Mouse (Mus musculus): ENCODE measurements around the gene Mocs3.

The Mocs3 gene

DNA sequence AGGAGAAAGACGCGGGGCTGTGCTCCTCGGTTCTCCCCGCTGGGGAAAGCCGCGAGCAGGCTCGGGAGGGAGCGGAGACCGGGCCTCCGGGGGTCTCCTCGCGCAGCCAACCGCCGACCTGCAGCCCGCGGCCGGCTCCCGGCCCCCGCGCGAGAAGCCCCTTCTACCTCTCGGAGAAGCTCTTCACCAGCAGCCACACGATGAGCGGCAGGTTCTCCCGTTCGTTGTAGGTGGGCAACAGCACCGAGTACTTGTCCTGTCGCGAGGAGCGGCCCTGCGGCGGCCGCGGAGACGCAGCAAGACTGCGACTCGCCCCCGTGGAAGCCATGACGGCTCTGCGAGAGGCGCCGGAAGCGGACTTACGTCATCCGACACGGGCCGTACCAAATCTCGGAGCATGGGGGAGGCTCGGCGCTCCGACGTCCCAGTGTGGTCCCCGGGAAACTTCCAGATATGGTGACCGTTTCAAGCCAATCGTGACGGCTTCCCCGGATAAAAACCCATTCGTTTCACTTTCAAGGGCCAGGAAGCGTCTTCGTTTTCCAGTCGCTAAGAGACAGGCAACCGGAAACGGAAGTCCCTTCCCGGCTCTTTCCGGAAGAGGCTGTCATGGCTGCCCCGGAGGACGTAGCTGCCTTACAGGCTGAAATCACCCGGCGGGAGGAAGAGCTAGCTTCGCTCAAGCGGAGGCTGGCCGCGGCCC, at the start of gene Mocs3, which contains the start of the genes Gm20716 and Dpm1:
TSS of gene Mocs3 (plus strand) at position 597 of the 703 bp plus-strand sequence.
TSS of gene Gm20716 (minus strand) at position 339 of the 703 bp plus-strand sequence.
TSS of gene Dpm1 (minus strand) at position 566 of the 703 bp plus-strand sequence.
- DNase-seq: peak; percentile 82 to 85

DNA sequence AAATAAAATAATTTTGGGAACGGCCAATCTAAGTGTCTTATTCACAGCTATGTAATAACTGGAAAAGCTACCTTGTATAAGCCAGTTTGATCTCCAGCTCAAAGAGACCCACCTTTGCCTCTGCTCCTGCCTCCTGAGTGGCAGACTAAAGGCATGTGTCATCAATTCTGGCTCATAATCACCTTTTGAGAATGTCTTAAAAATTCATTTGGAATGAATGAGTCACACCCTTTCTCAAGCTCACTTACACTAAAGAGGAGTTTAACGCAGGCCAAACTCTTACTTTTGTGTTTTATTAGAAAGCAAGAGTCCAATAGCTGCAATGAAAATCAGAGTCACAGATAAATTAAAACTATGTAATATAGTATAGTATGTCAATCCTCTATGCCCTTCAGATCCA, 38.6 kb upstream of the Mocs3 start:
- DNase-seq: no peak

DNA sequence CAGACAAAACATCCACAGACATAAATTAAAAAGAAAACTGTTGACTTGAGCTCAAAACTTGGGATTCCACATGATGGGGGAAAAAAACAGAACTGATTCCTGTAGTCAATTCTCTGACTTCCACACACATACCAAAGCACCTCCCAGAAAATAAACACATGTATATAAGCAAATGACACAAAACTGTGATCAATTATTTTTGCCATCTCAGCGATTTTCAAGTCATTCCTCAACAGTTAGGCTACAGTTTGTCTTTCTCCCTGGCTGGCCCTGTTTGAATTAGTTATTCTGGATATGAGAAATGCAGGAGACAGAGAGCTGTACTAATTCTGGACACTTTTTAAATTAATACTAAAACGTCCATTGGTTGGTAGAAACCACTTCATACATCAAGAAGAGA, 36.7 kb upstream of the Mocs3 start:
- DNase-seq: no peak

DNA sequence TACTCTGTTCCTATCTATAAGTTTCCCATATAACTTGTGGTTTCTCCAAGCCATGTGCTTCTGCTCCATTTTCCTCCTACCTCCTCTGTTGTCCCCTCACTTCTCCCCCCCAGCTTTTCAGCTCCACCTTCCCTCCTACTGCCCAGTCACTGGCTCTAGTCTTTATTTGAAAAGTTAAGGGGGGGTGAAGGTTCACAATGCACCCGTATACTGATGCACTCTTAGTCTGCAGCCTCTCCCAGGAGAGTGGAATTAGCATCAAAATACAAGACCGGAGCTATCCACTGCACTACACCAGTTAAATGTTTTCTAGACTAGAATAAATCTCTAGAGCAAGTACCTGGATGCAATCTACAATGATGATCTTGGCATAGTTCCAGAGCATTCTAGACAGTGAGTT, 34.7 kb upstream of the Mocs3 start:
- no peak for DNase-seq

DNA sequence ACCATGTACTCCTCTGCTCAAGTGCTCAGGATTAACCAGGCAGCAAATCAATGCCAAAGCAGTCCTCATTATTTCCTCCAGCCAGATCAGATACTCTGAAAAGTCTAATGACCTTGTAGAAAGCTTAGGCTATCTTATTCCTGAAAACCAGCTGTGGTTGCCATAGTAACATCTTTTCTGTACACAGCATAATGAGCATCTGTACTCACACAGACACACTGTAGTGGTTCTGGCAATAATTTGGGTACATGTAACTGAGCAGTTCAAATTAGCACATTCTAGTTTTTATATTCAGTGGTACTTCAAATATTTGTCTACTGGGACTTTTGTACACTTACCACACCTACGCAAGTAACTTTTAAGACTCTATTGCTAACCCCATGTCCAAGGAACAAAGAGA, 32.0 kb upstream of the Mocs3 start:
- no peak for DNase-seq

DNA sequence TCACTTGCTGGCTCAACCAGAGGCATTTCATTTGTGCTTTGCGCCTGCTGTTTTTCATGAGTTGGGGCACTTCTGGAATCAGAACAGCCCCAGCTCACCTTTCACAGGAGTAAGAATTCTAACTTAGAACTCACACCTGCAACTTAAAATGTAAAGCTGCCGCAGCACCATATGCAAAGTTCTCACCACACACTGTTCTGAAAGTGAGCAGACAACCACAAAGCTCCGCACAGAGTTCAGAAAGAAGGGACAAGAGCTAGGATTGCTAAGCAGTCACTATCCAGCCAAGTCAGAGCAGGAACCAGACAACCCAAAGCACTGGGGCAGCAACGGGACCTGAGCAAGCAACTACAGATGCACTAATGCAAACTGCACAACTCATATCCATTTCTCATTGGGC, 30.9 kb upstream of the Mocs3 start:
- DNase-seq: no peak

DNA sequence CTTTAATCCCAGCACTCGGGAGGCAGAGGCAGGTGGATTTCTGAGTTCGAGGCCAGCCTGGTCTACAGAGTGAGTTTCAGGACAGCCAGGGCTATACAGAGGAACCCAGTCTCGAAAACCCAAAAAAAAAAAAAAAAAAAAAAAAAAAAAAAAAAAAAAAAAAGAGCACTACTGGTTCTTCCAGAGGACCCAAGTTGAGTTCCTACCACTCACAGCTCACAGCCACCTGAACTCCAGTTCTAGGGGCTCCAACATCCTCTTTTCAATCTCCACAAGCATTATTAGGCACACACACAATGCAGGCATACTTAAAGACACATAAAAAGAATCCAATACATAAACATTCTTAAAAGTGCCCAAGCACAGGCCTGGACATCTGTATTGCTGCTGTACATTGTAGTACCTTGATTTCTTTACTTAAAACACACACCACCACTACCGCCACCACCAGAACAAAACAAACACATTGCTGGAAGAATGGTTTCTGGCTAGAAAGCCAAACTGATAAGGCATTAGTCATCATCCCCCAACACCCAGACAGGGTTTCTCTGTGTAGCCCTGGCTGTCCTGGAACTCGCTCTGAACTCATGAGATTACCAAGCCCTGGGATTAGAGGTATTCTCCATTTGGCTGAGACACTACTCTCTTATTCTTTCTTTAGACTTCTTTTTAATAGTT, 30.3 kb upstream of the Mocs3 start:
- DNase-seq: no peak

DNA sequence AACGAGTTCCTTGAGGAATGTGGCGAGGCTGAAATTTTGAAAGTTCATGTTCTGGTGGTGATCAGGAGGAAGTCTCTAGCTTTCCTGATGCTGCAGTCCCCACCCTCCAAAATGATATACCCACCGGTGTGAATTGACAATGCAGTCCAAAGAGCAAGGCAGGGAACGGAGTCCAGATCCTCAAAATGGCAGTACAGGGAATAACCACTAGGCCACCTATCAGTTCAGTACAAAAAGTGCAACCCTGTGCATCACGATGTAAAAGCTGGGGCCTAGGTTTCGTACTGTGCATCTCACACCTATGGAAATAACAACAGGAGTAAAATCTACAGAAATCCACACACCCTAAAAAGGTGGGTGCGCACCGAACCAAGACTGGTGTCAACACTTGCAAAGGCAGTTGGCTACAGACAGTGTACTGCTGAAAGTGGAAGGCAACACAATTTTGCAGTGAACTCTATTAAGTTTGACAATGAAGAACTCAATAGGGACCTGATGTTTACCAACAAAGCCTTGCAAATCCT, 25.9 kb upstream of the Mocs3 start:
- DNase-seq: no peak

DNA sequence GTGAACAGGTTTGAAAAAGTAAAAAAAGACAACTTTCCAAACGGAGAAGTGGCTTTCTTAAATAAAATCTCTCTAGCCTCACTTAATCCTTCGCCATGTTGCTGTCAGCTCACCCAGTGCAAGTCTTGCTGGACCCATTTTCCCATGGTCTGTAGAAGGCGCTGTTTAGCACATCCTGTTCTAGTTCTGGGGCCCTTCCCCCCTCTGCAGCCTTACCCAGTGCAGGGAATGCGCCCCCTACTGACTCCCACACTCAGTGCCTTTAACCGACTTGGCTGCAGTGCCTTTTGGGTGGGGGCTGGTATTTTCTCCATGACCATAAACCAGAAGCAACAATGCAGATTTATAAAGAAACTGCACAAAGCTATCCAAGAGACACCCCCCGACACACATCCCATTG, 25.2 kb upstream of the Mocs3 start:
- peak; percentile 87 to 90 for DNase-seq

DNA sequence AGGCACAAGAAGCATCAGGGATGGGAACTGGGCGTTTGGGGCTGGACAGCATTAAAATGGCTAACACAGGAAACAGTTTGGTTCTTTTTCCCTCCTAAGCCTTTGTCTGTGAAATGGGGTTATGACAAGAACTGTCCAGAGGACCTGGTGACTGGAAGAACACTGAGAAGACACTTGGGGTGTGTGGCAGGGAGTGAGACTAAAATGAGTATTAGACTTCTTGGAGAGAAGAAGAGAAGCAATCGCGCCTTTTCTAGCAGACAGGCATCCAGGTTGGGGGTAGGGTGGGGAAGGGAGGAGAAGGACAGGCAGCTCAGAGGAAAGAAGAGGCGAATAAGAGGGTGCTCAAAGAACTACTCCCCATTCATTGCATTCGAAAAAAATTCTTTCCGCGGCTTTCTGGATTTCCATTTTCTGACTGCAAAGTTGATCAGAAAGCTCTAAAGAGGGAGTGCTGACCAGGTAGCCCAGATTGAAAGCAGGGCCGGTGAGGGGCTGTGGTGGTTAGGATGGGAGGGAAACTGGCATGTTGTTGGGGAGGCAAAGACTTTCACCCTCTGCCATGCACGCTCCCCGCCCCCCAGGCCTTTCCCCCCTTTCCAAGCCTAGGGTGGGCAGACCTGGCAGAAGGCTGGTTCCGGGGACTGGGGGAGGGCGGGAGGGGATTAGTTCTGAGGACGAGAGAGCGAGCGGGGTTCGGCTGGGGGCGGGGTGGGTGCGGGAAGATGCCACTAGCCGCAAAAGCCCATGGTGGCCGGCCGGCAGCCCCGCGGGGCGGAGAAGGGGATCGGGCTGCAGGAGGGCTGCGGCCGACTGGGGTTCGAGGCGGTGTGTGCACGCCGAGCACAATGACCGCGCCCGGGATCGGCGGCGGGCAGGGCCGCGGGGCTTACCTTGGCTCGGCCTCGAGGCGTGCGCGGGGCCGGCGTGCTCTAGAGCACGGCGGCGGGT, 24.5 kb upstream of the Mocs3 start:
- peak; percentile 12 to 26 for DNase-seq

DNA sequence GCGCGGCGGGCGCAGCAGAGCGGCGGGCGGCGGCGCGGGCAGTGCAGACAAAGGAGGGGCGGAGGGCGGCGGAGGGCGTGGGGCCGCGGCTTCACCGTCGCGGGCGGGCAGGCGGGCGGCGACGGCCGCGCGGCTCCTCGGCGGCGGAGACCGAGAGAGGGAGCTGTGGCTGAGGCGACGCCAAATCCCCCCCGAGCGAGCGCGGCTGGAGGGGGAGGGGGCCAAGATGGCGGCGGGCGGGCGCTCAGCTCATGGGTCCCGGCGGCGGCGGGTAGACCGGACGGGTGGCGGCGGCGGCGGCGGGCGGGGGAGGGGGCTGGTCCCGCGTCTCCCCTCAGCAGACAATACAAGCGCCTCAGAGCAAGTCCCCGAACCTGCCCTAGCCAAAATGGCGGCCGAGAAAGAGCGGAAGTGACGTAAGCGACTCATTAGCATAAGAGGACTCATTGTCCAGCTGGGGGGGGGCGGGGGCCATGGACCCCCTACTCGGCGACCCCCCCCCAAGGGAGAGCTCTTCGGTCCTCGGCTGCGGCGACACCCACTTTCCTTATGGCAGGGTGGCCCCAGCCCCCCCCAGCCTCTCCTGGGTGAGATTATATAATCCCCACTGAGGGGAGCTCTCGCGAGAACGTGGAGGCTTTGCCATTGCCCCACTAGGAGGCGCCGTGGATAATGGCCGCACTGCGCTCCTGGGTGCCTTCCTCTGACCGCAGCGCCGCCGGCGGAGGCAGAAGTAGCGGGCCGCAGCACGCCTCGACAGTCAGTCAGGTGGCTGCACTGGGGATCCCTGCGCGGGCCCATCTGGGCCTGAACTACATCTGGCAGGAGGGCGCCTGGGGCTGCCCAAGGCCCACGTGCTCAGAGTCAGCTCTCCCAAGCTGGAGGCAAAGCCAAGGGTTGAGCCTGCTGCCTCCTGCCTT, 23.4 kb upstream of the Mocs3 start, which contains the start of gene Adnp:
TSS of gene Adnp (minus strand) at position 388 of the 920 bp plus-strand sequence.
- peak; percentile 96 for DNase-seq

DNA sequence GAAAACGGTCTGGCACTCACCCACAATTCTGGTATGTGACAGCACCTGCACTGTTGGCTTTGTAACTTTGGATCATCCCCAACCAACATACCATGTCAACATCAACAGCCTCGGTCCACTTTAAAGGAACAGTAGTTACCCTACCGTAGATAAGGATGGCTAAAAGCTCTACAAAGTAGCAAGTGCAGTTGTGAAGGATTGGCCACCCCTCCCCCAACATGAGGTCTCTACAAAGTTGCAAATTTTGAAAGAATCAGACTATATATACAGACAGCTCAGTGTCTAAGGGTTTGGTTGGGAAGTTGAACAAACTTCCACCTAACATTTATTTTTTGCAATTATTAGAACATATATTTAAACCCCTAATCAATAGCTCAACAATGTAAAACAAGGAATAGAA, 22.5 kb upstream of the Mocs3 start:
- peak; percentile 14 to 26 for DNase-seq

DNA sequence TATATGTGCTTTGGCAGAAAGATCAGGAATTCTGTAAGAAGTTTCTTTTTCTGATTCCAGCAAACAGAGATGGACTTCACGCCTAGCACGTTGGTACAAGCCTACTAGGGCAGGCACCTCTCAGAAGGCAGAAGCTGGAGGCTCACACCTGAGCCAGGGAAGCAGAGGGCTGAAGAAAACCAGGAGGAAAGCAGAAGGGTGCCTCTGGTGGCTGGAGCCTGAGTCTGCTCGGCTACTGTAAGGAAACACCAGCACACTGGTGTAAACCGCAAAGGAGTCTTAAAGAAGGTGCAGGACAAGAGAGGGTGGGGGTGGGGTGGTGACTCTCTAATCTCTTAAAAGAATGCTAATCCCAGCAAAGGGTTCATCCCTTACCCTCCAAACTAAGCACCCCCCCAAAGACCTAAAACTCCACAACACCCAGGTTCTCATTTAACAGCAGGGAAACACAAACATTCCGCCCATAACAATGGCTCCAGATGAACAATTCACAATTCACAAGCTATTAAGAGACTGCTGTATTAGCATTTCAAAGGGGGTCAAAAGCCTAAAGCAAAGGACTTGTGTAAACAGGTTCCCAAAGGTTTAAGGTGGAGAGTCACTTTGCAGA, 16.5 kb upstream of the Mocs3 start:
- DNase-seq: no peak

DNA sequence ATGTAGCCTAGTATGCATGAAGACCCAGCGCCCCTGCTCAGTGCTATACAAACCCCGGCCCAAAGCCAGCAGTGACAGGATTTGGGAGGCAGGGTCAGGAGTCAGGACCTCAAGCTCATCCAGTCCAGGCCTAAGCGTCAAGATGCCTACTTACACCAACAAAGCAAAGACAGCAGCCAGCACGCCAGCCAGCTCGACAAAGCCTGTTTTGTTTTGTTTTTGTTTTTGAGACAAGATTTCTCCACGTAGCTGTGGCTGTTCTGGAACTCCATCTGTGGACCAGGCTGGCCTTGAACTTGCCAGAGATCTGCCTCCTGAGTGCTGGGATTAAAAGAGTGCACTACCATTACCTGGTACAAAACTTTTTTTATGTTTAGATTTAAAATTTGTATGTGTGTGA, 7.1 kb upstream of the Mocs3 start:
- no peak for DNase-seq

DNA sequence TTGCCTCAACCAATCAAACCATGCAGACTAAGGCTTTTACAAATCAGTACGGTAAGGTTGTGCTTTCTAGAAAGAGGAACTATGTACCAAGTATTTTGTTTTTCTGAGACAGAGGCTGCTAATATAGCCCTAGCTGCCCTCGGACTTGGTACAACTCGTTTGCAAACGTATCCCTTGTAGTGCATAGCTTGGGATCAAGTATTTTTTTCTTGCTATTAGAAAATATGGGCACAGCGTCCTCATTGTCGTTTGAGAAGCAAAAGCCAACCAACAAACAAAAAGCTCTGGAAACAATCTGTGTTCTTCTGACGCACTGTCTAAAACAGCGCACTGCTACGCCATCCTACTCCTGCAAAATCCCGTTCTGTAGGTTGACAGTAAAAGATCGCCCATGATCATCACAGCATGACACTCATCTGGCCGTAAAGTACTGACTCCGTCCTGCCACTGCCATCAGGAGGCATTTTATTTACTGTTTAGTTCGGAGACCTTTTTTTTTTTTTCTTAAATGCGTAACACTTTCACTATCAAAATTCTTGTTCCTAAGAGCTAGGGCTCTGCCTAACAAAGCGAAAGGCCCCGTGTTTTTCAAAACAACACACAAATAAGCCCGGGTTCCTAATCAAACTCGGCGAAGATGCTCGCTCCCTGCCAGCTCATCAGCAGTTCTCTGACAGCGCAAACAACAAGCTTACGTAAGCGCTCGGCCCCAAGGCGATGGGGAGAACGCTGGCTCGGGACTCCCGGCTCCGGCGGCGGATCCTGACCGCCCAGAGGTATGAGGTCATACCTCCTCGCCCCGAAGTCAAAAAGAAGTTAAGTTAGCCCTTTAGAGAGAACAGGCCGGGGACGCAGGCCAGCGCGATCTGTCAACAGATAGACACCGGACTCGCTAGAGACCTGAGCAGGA, 1.1 kb upstream of the Mocs3 start:
- peak; percentile 43 to 62 for DNase-seq

DNA sequence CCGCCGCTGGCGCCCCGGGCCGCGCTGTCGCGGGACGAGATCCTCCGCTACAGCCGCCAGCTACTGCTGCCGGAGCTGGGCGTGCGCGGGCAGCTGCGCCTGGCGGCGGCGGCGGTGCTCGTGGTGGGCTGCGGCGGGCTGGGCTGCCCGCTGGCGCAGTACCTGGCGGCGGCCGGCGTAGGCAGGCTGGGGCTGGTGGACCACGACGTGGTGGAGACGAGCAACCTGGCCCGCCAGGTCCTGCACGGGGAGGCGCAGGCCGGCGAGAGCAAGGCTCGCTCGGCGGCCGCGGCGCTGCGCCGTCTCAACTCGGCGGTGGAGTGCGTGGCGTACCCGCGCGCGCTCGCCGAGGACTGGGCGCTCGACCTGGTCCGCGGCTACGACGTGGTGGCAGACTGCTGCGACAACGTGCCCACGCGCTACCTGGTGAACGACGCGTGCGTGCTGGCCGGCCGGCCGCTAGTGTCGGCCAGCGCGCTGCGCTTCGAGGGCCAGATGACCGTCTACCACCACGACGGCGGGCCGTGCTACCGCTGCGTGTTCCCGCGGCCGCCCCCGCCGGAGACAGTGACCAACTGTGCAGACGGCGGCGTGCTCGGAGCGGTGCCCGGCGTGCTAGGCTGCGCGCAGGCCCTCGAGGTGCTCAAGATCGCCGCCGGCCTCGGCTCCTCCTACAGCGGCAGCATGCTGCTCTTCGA, 500 bp downstream of the Mocs3 start:
- DNase-seq: no peak

DNA sequence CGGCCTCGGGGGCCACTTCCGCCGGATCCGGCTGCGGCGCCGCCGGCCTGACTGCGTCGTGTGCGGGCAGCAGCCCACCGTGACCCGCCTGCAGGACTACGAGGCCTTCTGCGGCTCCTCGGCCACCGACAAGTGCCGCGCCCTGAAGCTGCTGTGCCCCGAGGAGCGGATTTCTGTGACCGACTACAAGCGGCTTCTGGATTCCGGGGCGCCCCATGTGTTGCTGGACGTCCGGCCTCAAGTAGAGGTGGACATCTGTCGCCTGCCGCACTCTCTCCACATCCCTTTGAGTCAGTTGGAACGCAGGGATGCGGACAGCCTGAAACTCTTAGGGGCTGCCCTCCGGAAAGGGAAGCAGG, 1.0 kb downstream of the Mocs3 start:
- DNase-seq: no peak

DNA sequence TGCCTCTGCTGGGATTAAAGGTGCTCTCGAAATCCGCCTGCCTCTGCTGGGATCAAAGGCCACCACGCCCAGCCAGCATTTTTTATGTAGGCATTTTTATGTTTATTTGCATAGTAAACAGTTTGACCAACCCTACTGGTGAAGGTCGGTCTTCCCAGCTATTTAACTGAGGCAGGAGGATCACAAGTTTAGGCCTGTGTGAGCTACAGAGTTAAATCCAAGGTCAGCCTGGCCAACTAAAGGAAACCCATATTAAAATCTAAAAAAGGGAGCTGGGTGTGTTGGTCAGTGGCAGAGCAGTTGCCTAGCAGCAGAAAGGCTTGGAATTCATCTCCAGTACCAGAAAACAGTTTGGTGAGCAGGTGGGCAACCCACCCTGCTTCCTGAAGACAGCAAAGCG, 2.9 kb downstream of the Mocs3 start:
- DNase-seq: no peak

DNA sequence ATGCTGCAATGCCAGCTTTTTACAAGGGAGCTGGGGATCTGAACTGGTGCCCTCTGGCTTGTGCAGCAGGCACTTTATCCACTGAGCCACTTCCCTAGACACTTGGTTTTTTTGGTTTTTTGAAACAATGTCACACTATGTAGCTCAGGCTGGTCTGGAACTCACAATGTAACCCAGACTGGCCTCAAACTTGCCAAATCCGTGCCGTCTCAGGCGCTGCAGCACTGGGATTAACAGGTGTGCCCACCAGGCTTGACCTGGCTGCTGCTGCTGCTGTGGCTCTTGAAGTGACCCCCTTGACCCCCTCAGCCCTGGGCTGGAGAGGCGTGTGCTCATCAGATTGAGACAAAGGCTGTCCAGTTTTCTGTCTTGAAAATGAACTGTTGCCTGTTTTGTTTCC, 7.9 kb downstream of the Mocs3 start:
- no peak for DNase-seq

DNA sequence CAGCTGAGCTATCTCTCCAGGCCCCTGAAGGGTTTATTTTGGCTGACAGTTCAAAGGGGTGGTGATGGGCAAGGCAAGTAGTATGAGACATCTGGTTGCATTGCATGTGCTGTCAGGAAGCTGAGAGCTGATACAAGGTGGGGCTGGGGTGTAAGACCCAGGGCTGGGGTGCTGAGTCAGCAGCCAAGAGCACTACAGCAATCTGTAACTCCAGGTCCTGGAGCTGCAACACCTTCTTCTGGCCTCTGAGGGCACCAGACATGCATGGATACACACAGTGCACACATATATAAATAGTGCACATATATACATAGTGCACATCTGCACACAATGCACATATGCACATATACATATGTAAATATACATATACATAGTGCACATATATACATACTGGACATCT, 12.4 kb downstream of the Mocs3 start:
- DNase-seq: no peak
